Mouse (Mus musculus) gastrocnemius, postnatal 4 days (tissue): ENCODE results near the gene Fam32a. TPM values are rescaled to one million over a fixed set of nuclear protein-coding genes. Genes with fewer than 3 reads are reported as not detected.
A peak's percentile ranks its signal among the peaks of the same experiment; 100 is the strongest.

ENCODE experiments used
- DNase-seq, 2 experiments: peaks; one replicate each; pipeline ENCODE4 v3.0.0; 2021 to 2022; ENCODE audit warnings: low spot score in 2 of 2, mixed read lengths in 2 of 2
- long read RNA-seq, 2 experiments: library from polyadenylated mRNA; stranded (forward); transcript quantifications; one replicate each; pipeline ENCODE4 v2.0.0; 2021
- total RNA-seq, 2 experiments: library from RNA; stranded (reverse); gene quantifications; 2 replicates each; pipeline ENCODE4 v1.2.3; 2021

Gene Fam32a
- 10 to 100 TPM; 24.3 to 25.9 TPM for total RNA-seq
- long read RNA-seq, experiment 1, transcript Fam32a-201 (4 exons, 2,564 nt), result major isoform, 70 of 89 reads
- long read RNA-seq, experiment 1, partial matches to known transcripts, result 12 of 89 reads
- long read RNA-seq, experiment 1, other reads (novel, unspliced or antisense), result 4 of 89 reads
- long read RNA-seq, experiment 2, transcript Fam32a-201 (4 exons, 2,564 nt), result major isoform, 68 of 83 reads
- long read RNA-seq, experiment 2, partial matches to known transcripts, result 9 of 83 reads
- long read RNA-seq, experiment 2, other reads (novel, unspliced or antisense), result 5 of 83 reads

- DNase-seq, result peak; percentile 71 to 89
Measured at GRCm38 (mm10) chr8:72219541-72220363, at the start of gene Fam32a. Gene Fam32a (plus strand): TSS chr8:72219730.

GRCm38 (mm10) chr8:72177346-72177925 is 42.1 kb upstream of the Fam32a start:
- DNase-seq, result peak; percentile 44 to 70

- no peak for DNase-seq
Measured at GRCm38 (mm10) chr8:72183554-72184202, 35.9 kb upstream of the Fam32a start.

GRCm38 (mm10) chr8:72187793-72188331 is 31.7 kb upstream of the Fam32a start:
- no peak for DNase-seq

- DNase-seq, result no peak
Measured at GRCm38 (mm10) chr8:72189417-72190214, 29.9 kb upstream of the Fam32a start, which contains the start of gene Hsh2d. Gene Hsh2d (plus strand): TSS chr8:72189638.

- no peak for DNase-seq
Measured at GRCm38 (mm10) chr8:72190215-72190539, 29.4 kb upstream of the Fam32a start.

GRCm38 (mm10) chr8:72192065-72192464 is 27.5 kb upstream of the Fam32a start:
- no peak for DNase-seq

- DNase-seq, result no peak
Measured at GRCm38 (mm10) chr8:72197997-72198396, 21.5 kb upstream of the Fam32a start.

- DNase-seq, result no peak
Measured at GRCm38 (mm10) chr8:72208582-72208981, 10.9 kb upstream of the Fam32a start.

- no peak for DNase-seq
Measured at GRCm38 (mm10) chr8:72210222-72210621, 9.3 kb upstream of the Fam32a start.

GRCm38 (mm10) chr8:72210710-72211109 is 8.8 kb upstream of the Fam32a start:
- DNase-seq, result no peak

GRCm38 (mm10) chr8:72211846-72212245 is 7.7 kb upstream of the Fam32a start:
- no peak for DNase-seq

- DNase-seq, result no peak
Measured at GRCm38 (mm10) chr8:72212751-72213150, 6.8 kb upstream of the Fam32a start, which contains the start of gene Cib3. Gene Cib3 (minus strand): TSS chr8:72212837.

- no peak for DNase-seq
Measured at GRCm38 (mm10) chr8:72213536-72213935, 6.0 kb upstream of the Fam32a start, which contains the start of gene Gm11034. Gene Gm11034 (minus strand): TSS chr8:72213636.

GRCm38 (mm10) chr8:72215060-72215459 is 4.5 kb upstream of the Fam32a start:
- no peak for DNase-seq

GRCm38 (mm10) chr8:72215871-72216270 is 3.7 kb upstream of the Fam32a start:
- no peak for DNase-seq

GRCm38 (mm10) chr8:72218781-72219540 is 569 bp upstream of the Fam32a start:
- no peak for DNase-seq

GRCm38 (mm10) chr8:72220758-72221157 is 1.2 kb downstream of the Fam32a start:
- DNase-seq, result no peak

GRCm38 (mm10) chr8:72222656-72223055 is 3.1 kb downstream of the Fam32a start:
- DNase-seq, result no peak
